Mouse (Mus musculus): ENCODE measurements around the gene Emc3. TPM values are rescaled to one million over a fixed set of nuclear protein-coding genes. Genes with fewer than 3 reads are reported as not detected.

Gene Emc3
- polyA plus RNA-seq, 1 experiment from 2014 or later: 106 TPM

DNA sequence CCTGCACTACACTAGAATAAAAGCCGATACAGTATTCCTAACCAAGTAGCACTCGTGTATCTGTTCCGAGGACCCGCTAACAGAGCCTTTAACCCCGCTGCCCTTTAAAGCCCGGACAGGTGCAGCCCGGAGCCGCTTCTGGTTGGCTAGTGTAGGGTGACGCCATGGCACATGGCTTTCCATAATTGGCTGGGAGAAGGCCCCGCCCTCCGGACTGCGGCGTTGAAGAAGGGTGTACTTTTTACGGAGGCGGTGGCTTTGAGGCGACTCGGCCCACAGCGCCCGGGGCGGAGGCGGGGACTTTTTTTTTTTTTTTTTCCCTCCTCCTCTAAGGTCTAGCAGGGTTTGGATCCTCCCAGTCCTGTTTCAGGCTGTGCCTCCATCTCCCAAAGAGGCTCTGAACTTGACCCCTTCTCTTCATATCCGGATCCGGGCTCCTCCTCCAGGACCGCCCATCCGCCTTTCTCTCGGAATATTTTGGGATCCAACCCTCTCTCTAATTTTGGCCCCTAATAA lies 48.3 kb downstream of the Emc3 start, which contains the start of gene Creld1:
Gene Creld1, plus strand, starts transcription at position 198 of the 516 bp plus-strand sequence.
- Histone ChIP-seq H3K36me3 (ENCODE audit: control insufficient read depth, insufficient read depth) (no peaks in the 10 kb centered on the region), H3K4me3 (replicated peaks; ENCODE audit: low read length) (peak within 1 kb of the TSS; percentile 70), H3K4me2 (ENCODE audit: low read length) (peak within 1 kb of the TSS; percentile 73), H3K4me1 (replicated peaks; ENCODE audit: control insufficient read depth, insufficient read depth, low read length) (peaks cover 24% of the 10 kb centered on the region), H3K9ac (replicated peaks; ENCODE audit: low read depth, low read length) (peak within 1 kb of the TSS; percentile 76), H3K27me3 (replicated peaks; ENCODE audit: control insufficient read depth, insufficient read depth, low read length) (no peaks in the 10 kb centered on the region), H3K9me3 (ENCODE audit: control insufficient read depth, low read length) (no peaks in the 10 kb centered on the region), H3K27ac (ENCODE audit: low read length) (peak within 1 kb of the TSS; percentile 79)
- peak; percentile 98 for ATAC-seq
- WGBS: under 1% methylated on average over 26 of the region's 26 CpGs

DNA sequence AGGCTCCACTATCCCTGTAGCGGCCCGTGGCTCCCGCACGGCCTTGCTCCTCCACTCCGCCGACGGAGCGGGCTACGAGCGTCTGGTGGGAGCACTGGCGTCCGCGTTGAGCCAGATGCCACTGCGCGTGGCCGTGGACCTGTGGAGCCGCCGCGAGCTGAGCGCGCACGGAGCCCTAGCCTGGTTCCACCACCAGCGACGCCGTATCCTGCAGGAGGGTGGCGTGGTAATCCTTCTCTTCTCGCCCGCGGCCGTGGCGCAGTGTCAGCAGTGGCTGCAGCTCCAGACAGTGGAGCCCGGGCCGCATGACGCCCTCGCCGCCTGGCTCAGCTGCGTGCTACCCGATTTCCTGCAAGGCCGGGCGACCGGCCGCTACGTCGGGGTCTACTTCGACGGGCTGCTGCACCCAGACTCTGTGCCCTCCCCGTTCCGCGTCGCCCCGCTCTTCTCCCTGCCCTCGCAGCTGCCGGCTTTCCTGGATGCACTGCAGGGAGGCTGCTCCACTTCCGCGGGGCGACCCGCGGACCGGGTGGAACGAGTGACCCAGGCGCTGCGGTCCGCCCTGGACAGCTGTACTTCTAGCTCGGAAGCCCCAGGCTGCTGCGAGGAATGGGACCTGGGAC lies 48.9 kb downstream of the Emc3 start:
- Histone ChIP-seq H3K9me3 (ENCODE audit: control insufficient read depth, low read length) (no peaks in the 10 kb centered on the region), H3K9ac (replicated peaks; ENCODE audit: low read depth, low read length) (peak overlapping the region; percentile 76), H3K27me3 (replicated peaks; ENCODE audit: control insufficient read depth, insufficient read depth, low read length) (no peaks in the 10 kb centered on the region), H3K4me1 (replicated peaks; ENCODE audit: control insufficient read depth, insufficient read depth, low read length) (peaks cover 24% of the 10 kb centered on the region), H3K27ac (ENCODE audit: low read length) (peak overlapping the region; percentile 79), H3K4me2 (ENCODE audit: low read length) (peak overlapping the region; percentile 73), H3K4me3 (replicated peaks; ENCODE audit: low read length) (peak overlapping the region; percentile 70), H3K36me3 (ENCODE audit: control insufficient read depth, insufficient read depth) (no peaks in the 10 kb centered on the region)
- ATAC-seq: peak; percentile 62
- WGBS: under 1% methylated on average over 62 of the region's 65 CpGs

DNA sequence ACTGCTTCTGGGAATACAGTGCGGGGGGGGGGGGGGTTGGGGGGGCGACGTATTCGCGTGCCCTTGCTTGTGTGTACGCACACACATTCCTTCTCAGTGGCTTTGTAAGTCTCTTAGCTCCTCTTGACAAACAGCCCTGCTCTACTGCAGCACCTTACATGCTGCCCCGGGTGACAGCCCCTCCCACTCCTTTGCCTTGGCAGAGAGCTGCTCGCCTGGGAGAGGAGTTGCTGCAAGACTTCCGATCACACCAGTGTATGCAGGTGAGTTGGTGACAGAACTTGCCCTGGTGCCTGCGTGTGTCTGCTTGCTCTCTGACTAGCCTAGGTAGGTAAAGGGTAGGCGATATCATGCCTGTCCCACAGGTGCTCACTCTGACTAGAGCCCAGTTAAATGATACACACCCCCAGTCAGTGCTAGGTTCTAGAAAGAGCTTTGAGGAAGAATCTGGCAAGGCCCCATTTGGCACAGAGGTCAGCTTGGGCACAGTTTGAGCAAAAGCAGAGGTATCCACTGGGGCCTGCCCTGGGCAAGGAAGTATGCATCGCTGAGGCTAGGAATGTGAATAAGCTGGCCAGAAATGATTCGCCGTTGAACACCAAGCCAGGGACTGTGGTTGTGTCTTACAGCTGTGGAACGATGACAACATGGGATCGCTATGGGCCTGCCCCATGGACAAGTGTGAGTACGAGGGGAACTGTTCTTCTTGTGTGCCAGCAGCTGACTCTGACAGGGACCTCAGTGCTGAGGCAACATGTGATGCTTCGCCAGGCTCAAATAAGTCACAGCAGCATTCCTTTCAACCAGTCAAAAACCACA lies 50.7 kb downstream of the Emc3 start:
- 59% methylated on average over 18 of the region's 18 CpGs for WGBS
- Histone ChIP-seq H3K4me1 (replicated peaks; ENCODE audit: control insufficient read depth, insufficient read depth, low read length) (peaks cover 21% of the 10 kb centered on the region), H3K9ac (replicated peaks; ENCODE audit: low read depth, low read length) (no peak overlapping the region), H3K27ac (ENCODE audit: low read length) (no peak overlapping the region), H3K27me3 (replicated peaks; ENCODE audit: control insufficient read depth, insufficient read depth, low read length) (no peaks in the 10 kb centered on the region), H3K36me3 (ENCODE audit: control insufficient read depth, insufficient read depth) (no peaks in the 10 kb centered on the region), H3K4me3 (replicated peaks; ENCODE audit: low read length) (no peak overlapping the region), H3K4me2 (ENCODE audit: low read length) (no peak overlapping the region), H3K9me3 (ENCODE audit: control insufficient read depth, low read length) (no peaks in the 10 kb centered on the region)
- ATAC-seq: no peak

DNA sequence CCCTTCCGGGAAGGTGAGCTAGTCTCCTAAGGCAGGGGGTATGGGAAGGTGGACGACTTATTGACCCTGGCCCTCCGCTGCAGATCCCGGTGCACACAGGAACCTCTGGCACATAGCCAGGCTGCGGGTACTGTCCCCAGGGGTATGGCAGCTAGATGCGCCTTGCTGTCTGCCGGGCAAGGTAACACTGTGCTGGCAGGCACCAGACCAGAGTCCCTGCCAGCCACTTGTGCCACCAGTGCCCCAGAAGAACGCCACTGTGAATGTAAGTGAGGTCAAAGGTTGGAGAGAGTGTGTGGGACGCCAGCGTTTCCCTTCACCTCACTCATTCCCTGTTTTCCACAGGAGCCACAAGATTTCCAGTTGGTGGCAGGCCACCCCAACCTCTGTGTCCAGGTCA lies 52.5 kb downstream of the Emc3 start:
- ATAC-seq: no peak
- no peak overlapping the region for H3K27ac ChIP-seq (ENCODE audit: low read length)

DNA sequence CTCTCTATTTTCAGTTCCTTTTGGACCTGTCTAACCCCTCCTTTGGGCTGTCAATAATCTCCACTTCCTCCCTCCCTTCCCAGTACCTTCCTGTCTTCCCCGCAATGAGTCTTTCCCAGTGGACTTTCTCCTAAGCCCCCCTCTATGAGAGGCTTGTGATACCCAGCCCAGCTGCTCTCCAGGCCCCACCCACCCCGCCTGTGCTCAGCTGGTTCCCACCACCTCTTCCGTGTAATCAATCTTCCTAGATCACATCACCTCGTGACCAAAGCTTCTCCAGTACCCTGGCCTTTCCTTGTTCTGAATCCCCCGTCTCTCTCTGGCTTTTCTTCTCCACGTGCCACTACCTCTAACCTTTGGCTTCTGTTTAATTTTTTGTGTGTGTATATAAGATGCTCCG lies 54.1 kb downstream of the Emc3 start:
- Histone ChIP-seq H3K9me3 (ENCODE audit: control insufficient read depth, low read length) (no peaks in the 10 kb centered on the region), H3K36me3 (ENCODE audit: control insufficient read depth, insufficient read depth) (no peaks in the 10 kb centered on the region), H3K9ac (replicated peaks; ENCODE audit: low read depth, low read length) (no peak overlapping the region), H3K27ac (ENCODE audit: low read length) (no peak overlapping the region), H3K4me3 (replicated peaks; ENCODE audit: low read length) (no peak overlapping the region), H3K4me2 (ENCODE audit: low read length) (no peak overlapping the region), H3K4me1 (replicated peaks; ENCODE audit: control insufficient read depth, insufficient read depth, low read length) (peaks cover 4% of the 10 kb centered on the region), H3K27me3 (replicated peaks; ENCODE audit: control insufficient read depth, insufficient read depth, low read length) (no peaks in the 10 kb centered on the region)
- no peak for ATAC-seq
- WGBS: 62% methylated on average over 7 of the region's 7 CpGs

More for the DNA sequence above, 52.5 kb downstream of the Emc3 start:
- Histone ChIP-seq H3K9ac (replicated peaks; ENCODE audit: low read depth, low read length) (no peak overlapping the region), H3K4me3 (replicated peaks; ENCODE audit: low read length) (no peak overlapping the region), H3K9me3 (ENCODE audit: control insufficient read depth, low read length) (no peaks in the 10 kb centered on the region), H3K27me3 (replicated peaks; ENCODE audit: control insufficient read depth, insufficient read depth, low read length) (no peaks in the 10 kb centered on the region), H3K4me1 (replicated peaks; ENCODE audit: control insufficient read depth, insufficient read depth, low read length) (peaks cover 9% of the 10 kb centered on the region), H3K4me2 (ENCODE audit: low read length) (no peak overlapping the region), H3K36me3 (ENCODE audit: control insufficient read depth, insufficient read depth) (no peaks in the 10 kb centered on the region)
- 84% methylated on average over 10 of the region's 10 CpGs for WGBS

DNA sequence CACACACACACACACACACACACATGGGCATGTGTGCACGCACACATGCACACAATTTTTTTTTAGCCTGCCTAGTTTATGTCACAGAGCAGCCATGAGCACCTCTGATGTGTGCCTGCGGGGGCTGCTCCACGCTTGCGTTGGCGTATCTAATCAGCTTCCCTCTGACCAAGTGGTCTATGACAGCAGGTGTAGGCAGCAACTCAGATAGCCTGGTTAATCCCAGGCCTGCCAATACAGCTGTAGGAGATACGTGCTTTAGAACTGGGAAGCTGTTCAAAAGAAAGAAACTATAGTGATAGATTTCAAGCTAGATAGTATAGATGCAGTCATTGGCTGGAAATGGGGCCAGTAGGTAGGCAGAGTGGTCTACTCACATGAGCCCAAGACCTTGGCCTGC lies 57.7 kb downstream of the Emc3 start:
- Histone ChIP-seq H3K27me3 (replicated peaks; ENCODE audit: control insufficient read depth, insufficient read depth, low read length) (peaks cover 8% of the 10 kb centered on the region; the same call in 1 of the 2 replicates), H3K9me3 (ENCODE audit: control insufficient read depth, low read length) (no peaks in the 10 kb centered on the region), H3K27ac (ENCODE audit: low read length) (no peak overlapping the region), H3K4me3 (replicated peaks; ENCODE audit: low read length) (no peak overlapping the region), H3K9ac (replicated peaks; ENCODE audit: low read depth, low read length) (no peak overlapping the region), H3K4me2 (ENCODE audit: low read length) (no peak overlapping the region), H3K4me1 (replicated peaks; ENCODE audit: control insufficient read depth, insufficient read depth, low read length) (peaks cover 8% of the 10 kb centered on the region), H3K36me3 (ENCODE audit: control insufficient read depth, insufficient read depth) (no peaks in the 10 kb centered on the region)
- WGBS: 86% methylated on average over 6 of the region's 6 CpGs
- no peak for ATAC-seq

DNA sequence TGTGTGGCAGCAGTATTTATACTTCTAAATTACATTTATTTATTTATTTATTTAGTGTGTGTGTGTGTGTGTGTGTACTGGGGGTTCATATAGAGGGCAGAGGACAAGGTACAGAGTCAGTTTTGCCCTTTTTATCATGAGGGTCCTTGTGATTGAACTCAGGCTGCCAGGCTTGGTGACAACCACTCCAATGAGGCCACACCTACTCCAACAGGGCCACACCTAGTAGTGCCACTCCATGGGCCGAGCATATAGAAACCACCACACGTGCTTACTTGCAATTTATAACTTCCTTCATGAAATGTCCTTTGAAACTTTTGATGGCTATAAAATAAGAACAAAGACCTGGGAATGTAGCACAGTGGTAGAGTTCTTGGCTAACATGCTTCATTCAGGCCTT lies 58.2 kb downstream of the Emc3 start:
- Histone ChIP-seq H3K4me2 (ENCODE audit: low read length) (no peak overlapping the region), H3K4me3 (replicated peaks; ENCODE audit: low read length) (no peak overlapping the region), H3K9me3 (ENCODE audit: control insufficient read depth, low read length) (no peaks in the 10 kb centered on the region), H3K27ac (ENCODE audit: low read length) (no peak overlapping the region), H3K9ac (replicated peaks; ENCODE audit: low read depth, low read length) (no peak overlapping the region), H3K27me3 (replicated peaks; ENCODE audit: control insufficient read depth, insufficient read depth, low read length) (peaks cover 8% of the 10 kb centered on the region; the same call in 1 of the 2 replicates), H3K4me1 (replicated peaks; ENCODE audit: control insufficient read depth, insufficient read depth, low read length) (peaks cover 8% of the 10 kb centered on the region), H3K36me3 (ENCODE audit: control insufficient read depth, insufficient read depth) (no peaks in the 10 kb centered on the region)
- WGBS: 88% methylated on average over 2 of the region's 2 CpGs
- no peak for ATAC-seq

DNA sequence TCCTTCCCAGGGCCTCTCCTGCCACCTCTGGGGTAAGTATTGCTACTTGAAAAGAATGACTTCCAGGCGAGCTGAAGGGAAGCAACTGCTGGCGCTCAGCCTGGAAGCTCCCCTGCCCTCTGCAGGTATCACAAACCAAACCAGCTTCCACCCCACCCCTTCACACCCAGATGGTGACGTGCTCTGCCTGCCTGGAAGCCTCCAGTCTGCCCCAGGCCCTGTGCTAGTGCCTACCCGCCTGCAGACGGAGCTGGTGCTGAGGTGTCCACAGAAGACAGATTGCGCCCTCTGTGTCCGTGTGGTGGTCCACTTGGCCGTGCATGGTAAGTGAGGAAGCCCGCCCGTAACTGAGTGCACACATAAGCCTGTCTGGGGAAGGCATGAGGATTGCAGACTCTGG lies 59.4 kb downstream of the Emc3 start:
- H3K4me3 ChIP-seq (replicated peaks; ENCODE audit: low read length): no peak overlapping the region
- H3K9ac ChIP-seq (replicated peaks; ENCODE audit: low read depth, low read length): no peak overlapping the region
- no peak overlapping the region for H3K27ac ChIP-seq (ENCODE audit: low read length)
- no peak overlapping the region for H3K4me2 ChIP-seq (ENCODE audit: low read length)
- WGBS: 66% methylated on average over 10 of the region's 10 CpGs
- H3K4me1 ChIP-seq (replicated peaks; ENCODE audit: control insufficient read depth, insufficient read depth, low read length): peaks cover 8% of the 10 kb centered on the region
- no peaks in the 10 kb centered on the region for H3K9me3 ChIP-seq (ENCODE audit: control insufficient read depth, low read length)
- H3K36me3 ChIP-seq (ENCODE audit: control insufficient read depth, insufficient read depth): no peaks in the 10 kb centered on the region
- ATAC-seq: no peak
- H3K27me3 ChIP-seq (replicated peaks; ENCODE audit: control insufficient read depth, insufficient read depth, low read length): peaks cover 8% of the 10 kb centered on the region; the same call in 1 of the 2 replicates

DNA sequence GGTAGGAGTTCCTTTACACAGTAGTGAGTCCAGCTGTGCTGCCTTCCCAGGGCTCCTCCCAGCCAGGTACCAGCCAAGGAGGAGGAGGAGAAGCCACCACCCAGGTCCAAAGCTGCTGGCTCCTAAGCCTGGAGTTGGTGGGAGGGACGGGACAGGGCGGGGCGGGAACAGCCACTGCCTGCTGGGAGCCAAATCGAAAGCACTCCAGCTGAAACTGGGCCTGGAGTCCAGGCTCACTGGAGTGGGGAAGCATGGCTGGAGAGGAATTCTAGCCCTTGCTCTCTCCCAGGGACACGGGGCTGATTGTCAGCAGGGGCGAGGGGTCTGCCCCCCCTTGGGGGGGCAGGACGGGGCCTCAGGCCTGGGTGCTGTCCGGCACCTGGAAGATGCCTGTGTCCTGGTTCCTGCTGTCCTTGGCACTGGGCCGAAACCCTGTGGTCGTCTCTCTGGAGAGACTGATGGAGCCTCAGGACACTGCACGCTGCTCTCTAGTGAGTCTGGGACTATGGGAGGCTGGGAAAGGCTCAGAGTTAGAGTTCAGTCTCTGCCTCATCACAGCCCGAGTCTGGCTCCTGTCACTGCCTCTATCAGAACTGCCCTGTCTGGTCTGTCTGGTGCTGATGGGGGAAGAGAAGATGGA lies 60.0 kb downstream of the Emc3 start, which contains the start of gene Il17rc:
Gene Il17rc, plus strand, starts transcription at position 131 of the 640 bp plus-strand sequence.
- H3K4me2 ChIP-seq (ENCODE audit: low read length): no peak within 1 kb of the TSS
- no peak within 1 kb of the TSS for H3K4me3 ChIP-seq (replicated peaks; ENCODE audit: low read length)

More for the DNA sequence above, 60.0 kb downstream of the Emc3 start, which contains the start of gene Il17rc:
- Histone ChIP-seq H3K27me3 (replicated peaks; ENCODE audit: control insufficient read depth, insufficient read depth, low read length) (peaks cover 8% of the 10 kb centered on the region; the same call in 1 of the 2 replicates), H3K9ac (replicated peaks; ENCODE audit: low read depth, low read length) (0 out of 2 replicates have a peak within 1 kb of the TSS, but pooled peaks have one; percentile 7), H3K36me3 (ENCODE audit: control insufficient read depth, insufficient read depth) (no peaks in the 10 kb centered on the region), H3K9me3 (ENCODE audit: control insufficient read depth, low read length) (no peaks in the 10 kb centered on the region), H3K27ac (ENCODE audit: low read length) (no peak within 1 kb of the TSS), H3K4me1 (replicated peaks; ENCODE audit: control insufficient read depth, insufficient read depth, low read length) (peaks cover 8% of the 10 kb centered on the region)
- ATAC-seq: no peak
- WGBS: 23% methylated on average over 12 of the region's 12 CpGs

Measured in forebrain, embryonic 16.5 days (tissue).